Mouse (Mus musculus): ENCODE results near the gene Brpf3.

- TF ChIP-seq POLR2A (IDR thresholded peaks at IDR 0.05; ENCODE audit: extremely low read depth, insufficient read depth, low read length) (no peak), CTCF (IDR thresholded peaks at IDR 0.05; ENCODE audit: extremely low read depth, insufficient read depth, low read length) (no peak)
Measured at GRCm38 (mm10) chr17:28874825-28875224, 73.9 kb downstream of the Brpf3 start.

Measured in cortical plate, adult 2 months (tissue).